Mouse (Mus musculus): Measurements from ENCODE around the gene Galp. TPM values are rescaled to one million over a fixed set of nuclear protein-coding genes. Genes with fewer than 3 reads are reported as not detected.
"Not testable (repeated sequence)": the region's sequence is repeated elsewhere in the genome, so short reads cannot be mapped to it uniquely, and the experiment has no call there.

Gene Galp
- total RNA-seq, 1 experiment from 2014 or later, result not detected

DNA sequence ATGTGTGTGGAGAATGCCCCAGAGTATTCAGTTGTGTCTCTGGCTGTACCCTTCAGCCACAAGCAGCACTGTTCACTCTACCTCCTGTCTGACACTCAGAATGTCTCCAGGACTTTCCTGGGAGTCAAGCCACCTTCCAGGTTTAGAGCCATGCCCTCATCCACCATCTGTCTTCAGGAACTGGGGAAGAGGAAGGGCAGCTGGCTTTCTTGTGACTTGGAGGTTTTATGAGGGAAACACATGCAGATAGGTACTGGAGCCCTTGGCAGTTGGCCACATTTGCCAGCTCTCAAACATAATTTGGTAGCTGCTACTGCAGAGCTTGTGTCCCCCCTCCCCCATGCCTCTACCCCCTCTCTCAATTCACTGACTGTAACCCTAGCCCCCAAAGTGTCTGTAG lies 17.9 kb upstream of the Galp start:
- DNase-seq, result no peak

- DNase-seq, result no peak
Measured at GRCm38 (mm10) chr7:6182882-6183281, 14.0 kb upstream of the Galp start.

DNA sequence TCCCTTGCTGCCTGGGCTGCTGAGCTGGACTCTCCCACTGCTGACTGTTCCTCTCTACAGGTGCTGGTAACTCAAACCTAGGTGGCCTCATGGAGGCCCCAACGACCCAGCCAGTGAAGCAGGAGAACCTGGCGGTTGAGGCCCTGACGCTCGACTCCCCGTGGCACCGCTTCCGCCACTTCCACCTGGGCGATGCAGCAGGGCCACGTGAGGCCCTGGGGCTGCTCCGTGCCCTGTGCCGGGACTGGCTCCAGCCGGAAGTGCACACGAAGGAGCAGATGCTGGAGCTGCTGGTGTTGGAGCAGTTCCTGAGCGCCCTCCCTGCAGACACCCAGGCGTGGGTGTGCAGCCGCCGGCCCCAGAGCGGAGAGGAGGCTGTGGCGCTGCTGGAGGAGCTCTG lies 13.1 kb upstream of the Galp start:
- no peak for DNase-seq

DNA sequence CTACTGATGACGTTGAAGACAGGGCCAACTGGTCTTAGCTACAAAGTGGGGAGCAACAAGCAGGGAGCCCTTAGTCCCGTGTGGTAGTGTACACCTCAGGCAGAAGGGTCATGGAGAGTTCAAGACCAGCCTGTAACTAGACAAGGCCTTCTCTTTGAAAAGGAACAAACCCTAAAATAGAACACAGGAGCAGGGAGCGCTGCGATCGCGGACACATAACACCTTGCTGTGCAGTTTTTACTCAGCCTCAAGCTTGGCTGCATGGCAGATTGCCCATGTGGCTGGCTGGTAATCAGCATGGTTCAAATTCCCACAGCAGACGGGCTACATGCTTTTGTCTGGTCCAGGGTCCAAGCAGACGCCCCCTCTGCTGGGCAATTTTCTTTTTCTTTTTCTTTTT lies 12.4 kb upstream of the Galp start:
- DNase-seq, result no peak

- DNase-seq, result no peak
Measured at GRCm38 (mm10) chr7:6185391-6185790, 11.5 kb upstream of the Galp start.

- DNase-seq, result no peak
Measured at GRCm38 (mm10) chr7:6186176-6186575, 10.7 kb upstream of the Galp start.

DNA sequence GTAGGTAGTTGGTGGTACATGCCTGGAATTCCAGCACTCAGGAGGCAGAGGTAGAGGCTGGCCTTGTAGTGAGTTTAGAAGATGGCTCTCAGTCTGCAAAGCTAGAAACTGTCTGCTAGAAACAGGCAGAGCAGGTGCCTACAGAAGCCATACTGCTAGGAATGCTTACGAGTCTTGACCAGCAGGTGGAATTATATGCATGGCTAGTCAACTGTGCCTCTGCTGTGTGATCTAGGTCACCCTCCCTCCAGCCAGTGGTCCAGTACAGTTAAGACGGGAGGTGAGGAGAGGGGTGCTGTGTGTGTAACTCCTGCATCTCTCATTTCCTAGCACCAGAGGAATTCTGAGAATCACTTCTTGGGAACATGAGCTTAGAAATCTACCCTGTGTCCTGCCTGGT lies 10.1 kb upstream of the Galp start:
- no peak for DNase-seq

DNA sequence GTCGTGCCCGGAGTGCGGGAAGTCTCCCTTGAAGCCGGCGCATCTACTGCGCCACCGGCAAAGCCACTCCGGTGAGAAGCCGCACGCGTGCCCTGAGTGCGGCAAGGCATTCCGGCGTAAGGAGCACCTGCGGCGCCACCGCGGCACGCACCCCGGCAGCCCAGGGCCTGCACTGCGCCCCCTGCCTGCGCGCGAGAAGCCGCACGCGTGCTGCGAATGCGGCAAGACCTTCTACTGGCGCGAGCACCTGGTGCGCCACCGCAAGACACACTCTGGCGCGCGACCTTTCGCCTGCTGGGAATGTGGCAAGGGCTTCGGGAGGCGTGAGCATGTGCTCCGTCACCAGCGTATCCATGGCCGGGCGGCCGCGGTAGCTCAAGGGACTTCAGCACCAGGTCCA lies 7.3 kb upstream of the Galp start:
- DNase-seq, result no peak

- peak; percentile 88 for DNase-seq
Measured at GRCm38 (mm10) chr7:6191376-6191775, 5.5 kb upstream of the Galp start.

- peak; percentile 85 for DNase-seq
Measured at GRCm38 (mm10) chr7:6194129-6194528, 2.8 kb upstream of the Galp start.

DNA sequence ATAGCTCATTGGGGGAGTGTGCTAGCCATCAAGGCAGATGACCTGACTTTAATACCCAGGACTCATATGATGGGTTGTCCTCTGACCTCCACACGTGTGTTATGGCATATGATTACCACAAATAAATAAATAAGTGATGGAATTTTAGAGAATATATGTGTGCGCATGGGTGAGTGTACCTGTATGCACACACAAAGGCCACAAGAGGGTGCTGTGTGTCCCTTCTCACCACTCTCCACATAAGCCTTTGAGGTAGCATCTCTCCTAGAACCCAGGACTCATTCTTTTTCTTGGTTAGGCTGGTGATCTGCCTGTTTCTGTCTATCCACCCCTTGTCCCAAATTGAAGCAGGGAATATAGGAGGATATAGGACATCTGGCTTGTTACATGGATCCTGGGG lies 1.1 kb upstream of the Galp start:
- DNase-seq, result no peak

DNA sequence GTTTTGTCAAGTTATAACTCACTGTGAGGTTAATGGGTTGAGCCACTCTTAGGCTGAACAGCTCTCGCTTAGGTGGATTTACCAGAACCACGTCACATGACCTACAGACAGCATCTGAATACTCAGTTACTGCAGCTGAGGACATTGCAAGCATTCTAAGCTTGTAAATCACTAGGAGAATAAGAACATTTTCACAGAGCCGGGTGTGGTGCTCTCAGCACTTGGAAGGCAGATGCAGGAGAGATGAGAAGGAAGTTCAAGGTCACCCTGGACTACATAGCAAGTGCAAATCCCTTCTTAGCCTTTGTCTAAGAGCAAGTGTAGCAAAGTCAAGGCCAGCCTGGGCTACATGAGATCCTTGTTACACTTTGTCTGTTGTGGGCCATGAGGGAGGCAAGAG lies 7.3 kb downstream of the Galp start:
- DNase-seq, result no peak

- DNase-seq, result peak; percentile 51
Measured at GRCm38 (mm10) chr7:6213144-6213543, 16.3 kb downstream of the Galp start.

GRCm38 (mm10) chr7:6214691-6215090 lies 17.8 kb downstream of the Galp start:
- DNase-seq, result not testable (repeated sequence)

DNA sequence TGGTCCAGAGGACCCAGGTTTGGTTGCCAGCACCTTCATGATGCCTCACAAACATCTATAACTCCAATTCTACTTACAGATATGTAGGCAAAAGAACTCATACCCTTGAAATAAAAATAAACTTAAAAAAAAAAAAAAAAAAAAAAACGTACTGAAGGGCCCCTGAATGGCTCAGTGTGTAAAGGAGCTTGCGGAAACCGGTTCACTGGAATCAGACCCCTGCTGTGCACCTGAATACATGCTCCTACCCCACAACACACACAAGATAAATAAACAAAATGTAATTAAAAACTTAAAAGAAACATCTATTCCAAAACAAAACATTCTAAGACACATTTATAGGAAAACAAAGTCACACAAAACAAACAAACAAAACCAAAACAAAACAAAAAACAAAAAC lies 23.3 kb downstream of the Galp start:
- no peak for DNase-seq

- no peak for DNase-seq
Measured at GRCm38 (mm10) chr7:6221978-6222377, 25.1 kb downstream of the Galp start, which contains the start of gene Zscan5b. TSS of gene Zscan5b (plus strand) at chr7:6222278.

DNA sequence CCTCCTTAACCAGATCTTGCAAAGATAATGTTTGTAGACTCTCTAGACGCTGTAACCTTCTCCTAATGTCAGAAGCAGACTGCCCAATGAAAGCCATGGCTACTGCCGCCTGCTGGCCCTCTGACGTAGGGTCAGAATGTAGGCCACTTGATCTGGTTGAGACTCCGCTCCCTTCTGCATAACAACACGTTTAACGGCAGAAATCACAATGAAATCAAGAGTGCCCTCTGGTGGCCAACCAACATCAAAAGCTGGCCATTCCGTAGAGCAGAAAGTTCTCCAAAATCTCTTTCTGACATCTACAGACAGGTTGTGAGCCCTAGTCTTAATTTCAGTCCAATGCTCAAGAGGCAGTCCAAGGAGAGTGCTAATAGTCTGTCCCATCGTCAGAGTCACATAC lies 31.6 kb downstream of the Galp start:
- DNase-seq, result peak; percentile 42

- no peak for DNase-seq
Measured at GRCm38 (mm10) chr7:6239787-6240186, 42.9 kb downstream of the Galp start.

DNA sequence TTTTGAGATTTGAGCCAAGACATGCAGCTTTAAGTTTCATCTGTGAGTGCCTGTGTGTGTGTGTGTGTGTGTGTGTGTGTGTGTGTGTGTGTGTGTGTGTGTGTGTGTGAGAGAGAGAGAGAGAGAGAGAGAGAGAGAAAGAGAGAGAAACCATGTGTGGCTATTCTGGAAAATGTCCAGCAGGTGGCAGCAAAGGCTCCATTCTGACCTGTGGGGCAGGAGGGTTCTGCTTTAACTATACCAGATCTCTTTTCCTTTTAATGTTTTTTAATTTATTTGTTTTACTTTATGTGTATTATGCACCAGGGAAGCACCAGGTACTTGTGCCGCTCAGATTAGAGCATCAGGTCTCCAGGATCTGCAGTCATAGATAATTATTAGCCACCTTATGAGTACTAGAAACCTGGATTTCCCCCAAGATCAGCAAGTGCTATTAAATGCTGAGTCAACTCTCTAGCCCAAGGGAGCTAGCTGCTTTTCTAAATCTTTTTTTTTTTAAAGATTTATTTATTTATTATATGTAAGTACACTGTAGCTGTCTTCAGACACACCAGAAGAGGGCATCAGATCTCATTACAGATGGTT lies 44.0 kb downstream of the Galp start:
- DNase-seq, result peak; percentile 64

- DNase-seq, result no peak
Measured at GRCm38 (mm10) chr7:6244361-6245292, 47.7 kb downstream of the Galp start.

GRCm38 (mm10) chr7:6252410-6252809 lies 55.5 kb downstream of the Galp start, which contains the start of gene Epp13:
TSS of gene Epp13 (plus strand) at chr7:6252710.
- no peak for DNase-seq

- no peak for DNase-seq
Measured at GRCm38 (mm10) chr7:6254451-6254850, 57.6 kb downstream of the Galp start.

DNA sequence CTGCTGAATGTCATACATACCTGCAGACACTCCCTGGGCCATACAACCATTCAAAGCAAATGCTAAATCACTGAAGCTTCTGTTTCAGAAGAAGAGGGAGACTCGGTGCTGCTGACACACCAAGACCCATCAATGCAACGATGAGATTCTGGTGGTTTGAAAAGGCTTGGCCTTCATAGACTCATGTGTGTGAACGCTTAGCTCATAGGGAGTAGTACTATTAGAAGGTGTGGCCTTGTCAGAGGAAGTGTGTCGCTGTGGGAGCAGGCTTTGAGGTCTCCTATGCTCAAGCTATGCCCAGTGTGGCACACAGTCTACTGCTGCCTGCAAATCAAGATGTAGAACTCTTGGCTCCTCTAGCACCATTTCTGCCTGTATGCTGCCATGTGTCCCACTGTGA lies 60.5 kb downstream of the Galp start:
- no peak for DNase-seq
